Mouse (Mus musculus) G1E (cell line): ENCODE data around the gene Taar8b.
"Not testable (repeated sequence)": the region's sequence is repeated elsewhere in the genome, so short reads cannot be mapped to it uniquely, and the experiment has no call there.

Experiments used
- CTCF ChIP-seq: IDR thresholded peaks from 2 replicates; pipeline ENCODE4 v1.5.1; 2012; ENCODE audit warnings: low read depth, low read length, inconsistent platforms, mixed read lengths
- GATA1 ChIP-seq: IDR thresholded peaks from 2 replicates; pipeline ENCODE4 v1.6.1; 2012; ENCODE audit warnings: borderline replicate concordance, low read length, inconsistent platforms, mixed read lengths
- GATA2 ChIP-seq: IDR thresholded peaks from 2 replicates; pipeline ENCODE4 v1.6.1; 2012; ENCODE audit warnings: low read depth, low read length, inconsistent platforms, borderline replicate concordance
- POLR2AphosphoS5 ChIP-seq: IDR thresholded peaks from 2 replicates; pipeline ENCODE4 v1.6.1; 2012; ENCODE audit warnings: low read depth, low read length, inconsistent platforms; ENCODE audit not compliant: insufficient replicate concordance
- TAL1 ChIP-seq: conservative IDR thresholded peaks from 2 replicates; pipeline ENCODE4 v1.6.1; 2012; ENCODE audit warnings: low read depth, low read length, inconsistent platforms, mixed read lengths

DNA sequence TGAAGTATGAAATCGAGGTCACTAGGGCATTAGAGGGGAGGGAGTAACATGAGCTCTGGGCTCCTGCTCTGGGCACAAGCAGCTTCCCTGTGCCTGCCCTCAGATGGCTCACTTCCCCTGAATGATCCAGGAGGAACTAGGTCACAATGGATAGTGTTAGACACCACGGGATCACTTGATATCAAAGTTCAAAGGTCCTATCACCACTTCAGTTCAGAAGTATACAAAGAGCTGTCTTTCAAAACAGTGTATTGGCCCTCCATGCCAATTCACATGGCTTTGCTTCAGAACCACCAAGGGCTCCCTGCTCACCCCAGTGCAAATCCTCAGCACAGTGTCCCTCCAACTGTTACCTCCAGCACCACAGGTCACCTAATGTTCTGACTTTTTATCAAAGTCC, 17.3 kb downstream of the Taar8b start:
- not testable (repeated sequence) for TF ChIP-seq GATA1, CTCF, TAL1, POLR2AphosphoS5, GATA2
